7 mouse cellular contexts compared by ENCODE assay signal in genomic region chr5:92675574-92675920, GRCm38 (mm10). TPM values are rescaled to one million over a fixed set of nuclear protein-coding genes. Genes with fewer than 3 reads are reported as not detected.
A peak's percentile ranks its signal among the peaks of the same experiment; 100 is the strongest.
DNase-seq lines count a peak whose midpoint lies in the region; ATAC-seq and TF ChIP-seq lines count a peak whose summit lies in the region.

No protein-coding gene starts in this region.

- H3K4me1 ChIP-seq in lung, embryonic 16.5 days (replicated peaks; ENCODE audit: control insufficient read depth, insufficient read depth, low read length): peaks cover 14% of the 10 kb centered on the region
- H3K4me1 ChIP-seq in forebrain, embryonic 15.5 days: peaks cover 14% of the 10 kb centered on the region
- 0 out of 2 replicates have a peak, but pooled peaks cover 4% of the 10 kb centered on the region for H3K4me1 ChIP-seq in limb, embryonic 14.5 days (ENCODE audit: control insufficient read depth, insufficient read depth, low read length)
- peaks cover 3% of the 10 kb centered on the region; the same call in 1 of the 2 replicates for H3K4me1 ChIP-seq in small intestine, adult 2 months (ENCODE audit: control insufficient read depth, insufficient read depth, insufficient read length, low read length)

- H3K9me3 ChIP-seq in lung, embryonic 16.5 days (ENCODE audit: control insufficient read depth, low read length): no peaks in the 10 kb centered on the region
- no peaks in the 10 kb centered on the region for H3K9me3 ChIP-seq in forebrain, embryonic 15.5 days
- H3K9me3 ChIP-seq in limb, embryonic 14.5 days (ENCODE audit: control insufficient read depth, low read length): no peaks in the 10 kb centered on the region

- H3K27ac ChIP-seq in lung, embryonic 16.5 days (ENCODE audit: low read length): no peak overlapping the region; the same call in 1 of the 2 replicates
- no peak overlapping the region for H3K27ac ChIP-seq in forebrain, embryonic 15.5 days (replicated peaks)
- H3K27ac ChIP-seq in limb, embryonic 14.5 days (replicated peaks; ENCODE audit: low read depth, low read length): no peak overlapping the region
- H3K27ac ChIP-seq in small intestine, adult 2 months (ENCODE audit: insufficient read depth, low read depth, low read length): no peak overlapping the region

- no peaks in the 10 kb centered on the region for H3K36me3 ChIP-seq in lung, embryonic 16.5 days (ENCODE audit: control insufficient read depth, insufficient read depth, low read length)
- H3K36me3 ChIP-seq in forebrain, embryonic 15.5 days: no peaks in the 10 kb centered on the region
- no peaks in the 10 kb centered on the region for H3K36me3 ChIP-seq in limb, embryonic 14.5 days (ENCODE audit: control insufficient read depth, insufficient read depth, low read length)
- no peaks in the 10 kb centered on the region for H3K36me3 ChIP-seq in small intestine, adult 2 months (ENCODE audit: control insufficient read depth, insufficient read depth, low read length)

- peak overlapping the region; percentile 55 for H3K4me3 ChIP-seq in lung, embryonic 16.5 days (ENCODE audit: low read length)
- H3K4me3 ChIP-seq in forebrain, embryonic 15.5 days: peak overlapping the region; percentile 48
- peak overlapping the region; percentile 42 for H3K4me3 ChIP-seq in limb, embryonic 14.5 days (replicated peaks; ENCODE audit: low read length)
- H3K4me3 ChIP-seq in small intestine, adult 2 months (ENCODE audit: low read depth, low read length): peak overlapping the region; percentile 49

- TF ChIP-seq POLR2A in limb, embryonic 14.5 days (IDR thresholded peaks at IDR 0.05; ENCODE audit: borderline replicate concordance, extremely low read depth, insufficient read depth, insufficient read length): no peak
- no peak for TF ChIP-seq POLR2A in small intestine, adult 2 months (IDR thresholded peaks at IDR 0.05; ENCODE audit: low read depth, low read length)

- peak overlapping the region; percentile 2; the same call in 1 of the 2 replicates for H3K9ac ChIP-seq in lung, embryonic 16.5 days (ENCODE audit: low read length)
- peak overlapping the region; percentile 10 for H3K9ac ChIP-seq in forebrain, embryonic 15.5 days (replicated peaks)
- H3K9ac ChIP-seq in limb, embryonic 14.5 days (ENCODE audit: low read depth, low read length, severe bottlenecking): peak overlapping the region; percentile 25; the same call in 1 of the 2 replicates

- peak overlapping the region; percentile 97 for H3K4me2 ChIP-seq in lung, embryonic 16.5 days (ENCODE audit: low read depth, low read length)
- H3K4me2 ChIP-seq in forebrain, embryonic 15.5 days (replicated peaks): peak overlapping the region; percentile 72
- peak overlapping the region; percentile 82 for H3K4me2 ChIP-seq in limb, embryonic 14.5 days (replicated peaks; ENCODE audit: low read depth, low read length, severe bottlenecking)

- 1% methylated on average over 9 of the region's 9 CpGs for WGBS in lung, embryonic 16.5 days
- WGBS in forebrain, embryonic 15.5 days: under 1% methylated on average over 9 of the region's 9 CpGs
- WGBS in limb, embryonic 14.5 days: 0% methylated on average over 9 of the region's 9 CpGs
- WGBS in small intestine, adult 2 months: 1% methylated on average over 9 of the region's 9 CpGs

- H3K27me3 ChIP-seq in lung, embryonic 16.5 days (ENCODE audit: control insufficient read depth, insufficient read depth, low read depth, low read length): no peaks in the 10 kb centered on the region
- H3K27me3 ChIP-seq in forebrain, embryonic 15.5 days: no peaks in the 10 kb centered on the region
- no peaks in the 10 kb centered on the region for H3K27me3 ChIP-seq in limb, embryonic 14.5 days (ENCODE audit: control insufficient read depth, insufficient read depth, low read length)
- no peaks in the 10 kb centered on the region for H3K27me3 ChIP-seq in small intestine, adult 2 months (ENCODE audit: control insufficient read depth, insufficient read depth, low read length)

- ATAC-seq in lung, embryonic 16.5 days (ENCODE audit: low read depth): no peak
- ATAC-seq in forebrain, embryonic 15.5 days (replicated peaks): no peak
- ATAC-seq in limb, embryonic 14.5 days (ENCODE audit: low FRiP score, low read depth): no peak; the same call in 1 of the 2 replicates

- TF ChIP-seq CTCF in small intestine, adult 2 months (IDR thresholded peaks at IDR 0.05; ENCODE audit: extremely low read depth, insufficient read length, insufficient replicate concordance, low read depth, low read length): no peak

- DNase-seq in lung, adult 18-20 months: no peak
- DNase-seq in limb, embryonic 14.5 days (ENCODE audit: low spot score): no peak
- no peak for DNase-seq in layer of hippocampus, adult 9-11 months
- no peak for DNase-seq in right cerebral cortex, postnatal 25 days

RNA-seq across cellular contexts. Expression of gene Ccdc158, which starts 0.5 kb away (rescaled TPM):
- polyA plus RNA-seq in lung, embryonic 16.5 days (2015; fragmentation: Nextera tagmentation; extraction: Ambion mirVana): 3.3 TPM in 2 replicates
- polyA plus RNA-seq in forebrain, embryonic 15.5 days (2015; fragmentation: Nextera tagmentation; extraction: Ambion mirVana): 0.45 and 0.75 TPM in 2 replicates
- polyA plus RNA-seq in limb, embryonic 14.5 days (2012; rRNA removed): 1.8 and 2.0 TPM in 2 replicates
- 1.5 and 1.6 TPM in 2 replicates for polyA plus RNA-seq in limb, embryonic 14.5 days (2014; fragmentation: Nextera tagmentation; extraction: Ambion mirVana)
- 0.03 and 0.04 TPM in 2 replicates for polyA plus RNA-seq in small intestine, adult 2 months (2012; rRNA removed)

RNA-seq across cellular contexts. Expression of gene Shroom3, which starts 7.7 kb away (rescaled TPM):
- polyA plus RNA-seq in lung, embryonic 16.5 days (2015; fragmentation: Nextera tagmentation; extraction: Ambion mirVana): 4.0 and 5.0 TPM in 2 replicates
- polyA plus RNA-seq in forebrain, embryonic 15.5 days (2015; fragmentation: Nextera tagmentation; extraction: Ambion mirVana): 2.4 and 2.9 TPM in 2 replicates
- 8.1 and 9.5 TPM in 2 replicates for polyA plus RNA-seq in limb, embryonic 14.5 days (2012; rRNA removed)
- polyA plus RNA-seq in limb, embryonic 14.5 days (2014; fragmentation: Nextera tagmentation; extraction: Ambion mirVana): 3.5 and 4.4 TPM in 2 replicates
- polyA plus RNA-seq in small intestine, adult 2 months (2012; rRNA removed): 71.5 and 111 TPM in 2 replicates
